Mouse (Mus musculus) embryonic fibroblast, embryonic 13.5 days (primary cell): ENCODE results near the gene St8sia6.

ENCODE experiments used
- CTCF ChIP-seq: IDR thresholded peaks from 2 replicates; pipeline ENCODE4 v1.5.1; 2011; ENCODE audit warnings: mild to moderate bottlenecking, control low read depth, low read length, moderate library complexity, borderline replicate concordance; ENCODE audit not compliant: insufficient read depth
- POLR2A ChIP-seq: IDR thresholded peaks from 2 replicates; pipeline ENCODE4 v1.6.1; 2011; ENCODE audit warnings: low read depth, mild to moderate bottlenecking, control low read depth, low read length, moderate library complexity

- TF ChIP-seq POLR2A: no peak
- TF ChIP-seq CTCF: no peak
These were observed 110.7 kb downstream of the St8sia6 start for GRCm38 (mm10) chr2:13683205-13683570.
